Mouse (Mus musculus) lung, postnatal 25 days (tissue): ENCODE measurements around the gene C1ra.
"Not testable (repeated sequence)": the region's sequence is repeated elsewhere in the genome, so short reads cannot be mapped to it uniquely, and the experiment has no call there.

ENCODE experiments used
- DNase-seq: peaks from one replicate; pipeline ENCODE4 v3.0.0; 2022; ENCODE audit warnings: low spot score

C1ra gene

DNA sequence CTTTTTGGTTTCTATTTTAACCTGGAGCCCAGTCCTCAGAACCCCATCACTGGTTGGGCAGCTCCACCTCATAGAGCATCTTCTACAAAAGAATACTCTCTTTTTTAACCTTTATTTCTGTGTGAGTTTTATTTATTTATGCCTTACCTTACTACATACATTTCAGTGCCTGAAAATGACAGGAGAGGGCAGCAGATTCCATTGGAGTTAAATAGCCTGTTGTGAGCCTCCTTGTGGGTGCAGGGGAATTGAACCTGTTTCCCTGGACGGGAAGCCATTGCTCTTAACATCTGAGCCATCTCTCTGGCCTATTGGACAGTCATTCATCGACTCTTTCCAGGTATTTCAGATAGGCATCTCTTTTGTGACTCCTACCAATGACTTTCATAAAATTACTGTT lies 33.2 kb downstream of the C1ra start:
- DNase-seq = no peak

DNA sequence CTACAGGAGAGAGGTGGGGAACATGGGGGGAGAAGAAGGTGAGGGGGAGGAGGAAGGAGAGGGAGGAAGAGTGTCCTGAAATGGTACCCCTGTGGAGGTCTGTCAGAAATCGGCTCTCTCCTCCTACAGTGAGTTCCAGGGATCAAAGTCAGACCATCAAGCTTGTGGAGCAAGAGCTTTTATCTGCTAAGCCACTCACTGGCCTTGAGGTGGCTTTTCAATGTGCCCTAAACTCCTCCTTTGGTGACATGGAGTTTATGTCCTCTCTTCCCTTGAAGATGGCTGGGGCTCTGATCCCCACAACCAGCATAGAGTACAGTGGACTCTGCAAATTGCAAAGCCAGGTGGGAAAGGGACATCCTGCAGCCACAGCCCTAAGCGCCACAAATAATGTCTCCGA lies 35.8 kb downstream of the C1ra start:
- not testable (repeated sequence) for DNase-seq

DNA sequence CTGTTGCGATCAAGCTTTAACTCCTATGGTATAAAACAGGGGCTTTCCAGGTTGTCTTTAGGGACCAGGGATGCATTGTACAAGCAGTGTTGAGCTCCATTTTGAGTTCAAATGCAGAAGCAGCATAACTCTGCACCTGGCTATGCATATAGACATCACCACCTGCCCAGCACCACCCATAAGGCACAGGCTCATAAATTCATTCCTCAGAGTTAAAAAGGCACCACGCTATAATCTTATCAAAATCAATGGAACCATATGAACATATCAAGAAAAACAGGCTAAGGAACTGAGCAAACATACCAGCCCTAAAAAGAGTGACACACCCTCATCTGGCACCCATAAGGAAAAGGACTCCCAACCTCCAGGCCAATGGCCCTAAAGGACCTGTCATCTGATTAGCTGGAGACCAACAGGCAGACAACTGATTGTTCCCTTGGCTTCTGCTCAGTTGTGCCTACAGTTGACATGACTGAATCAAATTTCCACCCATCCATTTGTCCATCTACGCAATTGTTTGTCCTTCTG lies 36.9 kb downstream of the C1ra start:
- no peak for DNase-seq

DNA sequence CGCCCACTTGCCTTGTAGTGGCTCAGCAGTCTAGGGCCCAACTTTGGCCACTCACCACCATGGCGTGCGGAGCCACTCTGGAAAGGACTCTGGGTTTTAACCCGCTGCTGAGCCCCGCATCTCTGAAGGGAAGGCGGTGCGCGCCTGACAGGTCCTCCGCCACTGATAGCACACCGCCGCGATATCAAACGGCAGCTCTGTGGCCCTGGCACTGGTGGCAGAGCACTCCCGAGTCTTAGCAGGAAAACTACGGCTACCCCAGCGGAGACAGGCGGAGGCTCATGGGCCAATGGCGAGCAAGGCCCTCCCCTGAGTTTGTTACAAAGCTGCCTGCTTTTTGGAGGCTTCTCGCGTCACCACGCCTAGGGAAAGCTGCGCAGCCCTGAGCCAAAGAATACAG lies 40.6 kb downstream of the C1ra start:
- DNase-seq = no peak

DNA sequence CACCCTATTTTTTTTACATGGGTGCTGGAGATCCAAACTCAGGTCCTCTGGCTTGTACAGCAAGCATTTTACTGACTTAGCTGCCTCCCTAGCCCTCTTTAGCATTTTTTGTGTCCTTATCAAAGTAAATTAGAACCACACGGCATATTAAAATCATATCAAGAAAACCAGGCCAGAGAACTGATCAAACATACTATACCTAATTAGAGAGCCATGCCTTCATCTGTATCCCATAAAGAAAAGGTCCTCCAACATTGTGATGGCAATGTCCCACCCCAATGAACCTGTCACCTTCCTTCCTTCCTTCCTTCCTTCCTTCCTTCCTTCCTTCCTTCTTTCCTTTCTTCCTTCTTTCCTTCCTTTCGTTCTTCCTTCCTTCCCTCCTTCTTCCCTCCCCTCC lies 43.8 kb downstream of the C1ra start:
- not testable (repeated sequence) for DNase-seq

DNA sequence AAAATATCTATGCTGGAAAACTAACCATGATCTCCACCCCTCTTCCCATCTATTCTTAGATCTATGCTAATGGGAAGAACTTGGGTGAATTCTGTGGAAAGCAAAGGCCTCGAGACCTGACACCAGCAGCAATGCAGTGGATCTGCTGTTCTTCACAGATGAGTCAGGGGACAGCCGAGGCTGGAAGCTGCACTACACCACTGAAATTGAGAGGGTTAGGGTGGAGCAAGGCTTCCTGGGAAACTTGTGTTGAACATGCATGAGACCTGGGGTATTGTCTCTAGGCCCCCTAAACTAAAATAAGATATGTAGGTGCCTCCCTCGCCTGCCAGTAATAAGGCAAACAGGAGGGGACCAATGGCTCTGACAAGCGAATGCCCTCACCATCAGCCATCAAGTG lies 49.0 kb downstream of the C1ra start:
- DNase-seq = not testable (repeated sequence)

DNA sequence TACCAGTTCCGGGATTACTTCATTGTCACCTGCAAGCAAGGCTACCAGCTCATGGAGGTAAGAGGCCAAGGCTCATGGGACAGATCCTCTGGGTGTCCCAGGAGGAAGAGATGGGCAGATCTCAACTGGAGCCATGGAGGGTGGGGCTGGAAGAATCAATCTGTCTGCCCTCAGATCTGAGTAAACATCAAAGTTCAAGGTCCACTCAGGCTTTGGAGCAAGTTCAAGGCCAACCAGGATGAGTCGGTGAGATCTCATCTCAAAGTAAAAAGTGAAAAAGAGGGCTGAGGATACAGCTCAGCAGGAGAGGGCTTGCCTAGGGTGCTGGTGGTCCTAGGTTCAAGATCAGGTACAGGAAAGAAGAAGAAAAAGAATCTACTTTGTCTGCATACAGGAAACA lies 49.4 kb downstream of the C1ra start:
- not testable (repeated sequence) for DNase-seq

DNA sequence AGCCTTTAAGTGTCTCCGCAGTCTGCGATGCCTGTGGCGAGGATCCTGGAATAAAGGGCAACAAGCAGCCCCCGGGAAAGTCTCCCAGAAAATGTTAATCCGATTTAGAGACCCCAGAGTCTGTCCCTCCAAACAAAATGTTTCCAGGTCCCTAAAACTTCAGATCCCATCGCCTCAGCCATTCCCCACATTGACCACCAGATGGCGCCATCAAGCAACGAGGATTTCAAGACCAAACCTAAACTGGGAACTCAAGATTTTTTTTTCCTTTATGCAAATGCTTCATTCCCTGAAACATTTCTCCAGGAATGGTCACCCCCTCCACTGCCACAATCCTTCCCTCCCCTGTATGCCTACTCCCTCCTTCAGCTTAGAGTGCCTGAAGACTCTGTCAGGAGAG lies 57.8 kb downstream of the C1ra start, which contains the start of gene C1rb:
Gene C1rb, plus strand, starts transcription at position 269 of the 400 bp plus-strand sequence.
- DNase-seq = peak; percentile 44
